Mouse (Mus musculus): ENCODE data around the gene Atrnl1. TPM values are rescaled to one million over a fixed set of nuclear protein-coding genes. Genes with fewer than 3 reads are reported as not detected.
A peak's percentile ranks its signal among the peaks of the same experiment; 100 is the strongest.
"Not testable (repeated sequence)": the region's sequence is repeated elsewhere in the genome, so short reads cannot be mapped to it uniquely, and the experiment has no call there.

Gene Atrnl1
- polyA plus RNA-seq, 1 experiment from 2014 or later, result 2.8 TPM

- H3K9me3 ChIP-seq, result no peaks in the 10 kb centered on the region
- ATAC-seq (ENCODE audit: extremely low read depth, insufficient number of reproducible peaks, low FRiP score, low TSS enrichment), result no peak
- WGBS, result 86% methylated on average over 5 of the region's 5 CpGs
- H3K36me3 ChIP-seq, result no peaks in the 10 kb centered on the region
- no peak overlapping the region for H3K9ac ChIP-seq
- no peak overlapping the region for H3K4me3 ChIP-seq
- H3K27me3 ChIP-seq (replicated peaks), result no peaks in the 10 kb centered on the region
- peaks cover 18% of the 10 kb centered on the region for H3K4me1 ChIP-seq
- H3K4me2 ChIP-seq, result no peak overlapping the region
- no peak overlapping the region for H3K27ac ChIP-seq (replicated peaks)
These were observed 434.0 kb downstream of the Atrnl1 start for GRCm38 (mm10) chr19:58044816-58045215.

DNA sequence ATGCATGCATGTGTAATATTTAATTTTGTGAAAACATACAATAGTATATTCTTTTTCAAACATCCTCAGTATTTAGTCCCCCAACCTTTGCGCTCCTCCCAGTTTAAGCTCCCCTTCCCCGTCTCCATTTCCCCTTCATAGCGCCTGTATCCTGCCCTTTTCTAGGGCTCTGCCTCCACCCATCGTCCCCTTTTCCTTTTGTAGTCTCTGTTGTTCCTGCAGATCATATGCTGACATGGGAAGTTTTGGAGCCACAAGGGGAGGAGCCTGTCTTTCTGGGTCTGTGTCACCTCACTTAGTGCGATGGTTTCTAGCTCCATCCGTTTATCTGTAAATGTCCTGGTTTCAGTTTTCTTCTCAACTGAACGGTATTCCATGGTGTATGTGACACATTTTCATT lies 435.8 kb downstream of the Atrnl1 start:
- H3K4me3 ChIP-seq, result no peak overlapping the region
- no peak for ATAC-seq (ENCODE audit: extremely low read depth, insufficient number of reproducible peaks, low FRiP score, low TSS enrichment)
- 77% methylated on average over 7 of the region's 7 CpGs for WGBS

GRCm38 (mm10) chr19:58050410-58050809 lies 439.6 kb downstream of the Atrnl1 start:
- ATAC-seq (ENCODE audit: extremely low read depth, insufficient number of reproducible peaks, low FRiP score, low TSS enrichment); H3K9ac ChIP-seq; H3K4me2 ChIP-seq; H3K4me3 ChIP-seq; H3K9me3 ChIP-seq; H3K4me1 ChIP-seq; H3K36me3 ChIP-seq; H3K27ac ChIP-seq (replicated peaks); H3K27me3 ChIP-seq (replicated peaks): not testable (repeated sequence)
- 83% methylated on average over 8 of the region's 9 CpGs for WGBS

More for the DNA sequence above, 435.8 kb downstream of the Atrnl1 start:
- no peaks in the 10 kb centered on the region for H3K9me3 ChIP-seq
- no peak overlapping the region for H3K4me2 ChIP-seq
- H3K9ac ChIP-seq, result no peak overlapping the region
- peaks cover 18% of the 10 kb centered on the region for H3K4me1 ChIP-seq
- H3K27ac ChIP-seq (replicated peaks), result no peak overlapping the region
- no peaks in the 10 kb centered on the region for H3K27me3 ChIP-seq (replicated peaks)
- H3K36me3 ChIP-seq, result no peaks in the 10 kb centered on the region

GRCm38 (mm10) chr19:58050986-58051385 lies 440.2 kb downstream of the Atrnl1 start:
- Histone ChIP-seq H3K4me2 (no peak overlapping the region), H3K27me3 (replicated peaks) (no peaks in the 10 kb centered on the region), H3K9ac (no peak overlapping the region), H3K36me3 (no peaks in the 10 kb centered on the region), H3K9me3 (no peaks in the 10 kb centered on the region), H3K27ac (replicated peaks) (no peak overlapping the region), H3K4me3 (no peak overlapping the region), H3K4me1 (peaks cover 6% of the 10 kb centered on the region)
- WGBS, result 86% methylated on average over 8 of the region's 8 CpGs
- ATAC-seq (ENCODE audit: extremely low read depth, insufficient number of reproducible peaks, low FRiP score, low TSS enrichment), result no peak

DNA sequence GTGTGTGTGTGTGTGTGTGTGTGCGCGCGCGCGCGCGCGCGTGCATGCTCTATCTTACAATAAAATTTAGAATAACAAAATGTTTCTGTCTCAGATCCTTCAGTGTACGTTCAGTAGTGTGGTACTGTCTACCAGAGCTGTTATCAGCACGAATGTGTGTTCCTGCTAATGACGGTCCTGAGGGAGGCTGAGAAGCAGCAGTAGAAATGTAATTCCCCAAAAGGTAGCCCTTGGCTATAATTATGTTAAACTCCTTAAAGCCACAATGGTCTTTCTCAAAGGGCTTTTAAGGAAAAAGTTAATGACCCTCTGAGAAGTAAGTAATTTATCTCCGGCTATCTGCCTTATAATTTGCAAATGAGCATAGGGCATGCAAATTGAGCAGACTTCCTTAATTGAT lies 441.1 kb downstream of the Atrnl1 start:
- WGBS, result 82% methylated on average over 13 of the region's 13 CpGs

GRCm38 (mm10) chr19:58052444-58053135 lies 441.8 kb downstream of the Atrnl1 start:
- no peak overlapping the region for H3K4me3 ChIP-seq
- no peak overlapping the region for H3K27ac ChIP-seq (replicated peaks)
- ATAC-seq (ENCODE audit: extremely low read depth, insufficient number of reproducible peaks, low FRiP score, low TSS enrichment), result no peak
- no peak overlapping the region for H3K9ac ChIP-seq
- WGBS, result 61% methylated on average over 13 of the region's 13 CpGs
- peaks cover 6% of the 10 kb centered on the region for H3K4me1 ChIP-seq
- H3K27me3 ChIP-seq (replicated peaks), result no peaks in the 10 kb centered on the region
- H3K36me3 ChIP-seq, result no peaks in the 10 kb centered on the region
- no peak overlapping the region for H3K4me2 ChIP-seq
- no peaks in the 10 kb centered on the region for H3K9me3 ChIP-seq

More for the DNA sequence above, 441.1 kb downstream of the Atrnl1 start:
- no peaks in the 10 kb centered on the region for H3K9me3 ChIP-seq
- H3K4me2 ChIP-seq, result no peak overlapping the region
- H3K9ac ChIP-seq, result no peak overlapping the region
- no peaks in the 10 kb centered on the region for H3K36me3 ChIP-seq
- no peak for ATAC-seq (ENCODE audit: extremely low read depth, insufficient number of reproducible peaks, low FRiP score, low TSS enrichment)
- H3K4me1 ChIP-seq, result peaks cover 6% of the 10 kb centered on the region
- no peak overlapping the region for H3K4me3 ChIP-seq
- no peak overlapping the region for H3K27ac ChIP-seq (replicated peaks)
- no peaks in the 10 kb centered on the region for H3K27me3 ChIP-seq (replicated peaks)

- Histone ChIP-seq H3K9ac (peak overlapping the region; percentile 37; the same call in 1 of the 2 replicates), H3K9me3 (no peaks in the 10 kb centered on the region), H3K27ac (replicated peaks) (no peak overlapping the region), H3K36me3 (no peaks in the 10 kb centered on the region), H3K27me3 (replicated peaks) (no peaks in the 10 kb centered on the region), H3K4me1 (peaks cover 48% of the 10 kb centered on the region), H3K4me3 (no peak overlapping the region), H3K4me2 (no peak overlapping the region)
- no peak for ATAC-seq (ENCODE audit: extremely low read depth, insufficient number of reproducible peaks, low FRiP score, low TSS enrichment)
- 43% methylated on average over 9 of the region's 9 CpGs for WGBS
These were observed 448.9 kb downstream of the Atrnl1 start for GRCm38 (mm10) chr19:58059719-58060118.

GRCm38 (mm10) chr19:58060199-58060853 lies 449.5 kb downstream of the Atrnl1 start:
- Histone ChIP-seq H3K27ac (replicated peaks) (peak overlapping the region; percentile 48; the same call in 1 of the 2 replicates), H3K36me3 (no peaks in the 10 kb centered on the region), H3K4me2 (peak overlapping the region; percentile 62), H3K9me3 (no peaks in the 10 kb centered on the region), H3K4me1 (peaks cover 54% of the 10 kb centered on the region), H3K4me3 (peak overlapping the region; percentile 30; the same call in 1 of the 2 replicates), H3K27me3 (replicated peaks) (no peaks in the 10 kb centered on the region), H3K9ac (peak overlapping the region; percentile 54)
- no peak for ATAC-seq (ENCODE audit: extremely low read depth, insufficient number of reproducible peaks, low FRiP score, low TSS enrichment)
- 25% methylated on average over 12 of the region's 12 CpGs for WGBS

GRCm38 (mm10) chr19:58060854-58061358 lies 450.1 kb downstream of the Atrnl1 start:
- Histone ChIP-seq H3K36me3 (no peaks in the 10 kb centered on the region), H3K9me3 (no peaks in the 10 kb centered on the region), H3K4me1 (peaks cover 58% of the 10 kb centered on the region), H3K4me2 (peak overlapping the region; percentile 62), H3K9ac (peak overlapping the region; percentile 54), H3K27ac (replicated peaks) (peak overlapping the region; percentile 48; the same call in 1 of the 2 replicates), H3K27me3 (replicated peaks) (no peaks in the 10 kb centered on the region), H3K4me3 (peak overlapping the region; percentile 30)
- ATAC-seq (ENCODE audit: extremely low read depth, insufficient number of reproducible peaks, low FRiP score, low TSS enrichment), result no peak
- 18% methylated on average over 15 of the region's 15 CpGs for WGBS

GRCm38 (mm10) chr19:58061933-58062332 lies 451.1 kb downstream of the Atrnl1 start:
- Histone ChIP-seq H3K4me2 (0 out of 2 replicates have a peak overlapping the region, but pooled peaks have one; percentile 2), H3K36me3 (no peaks in the 10 kb centered on the region), H3K9ac (no peak overlapping the region), H3K4me3 (no peak overlapping the region), H3K9me3 (no peaks in the 10 kb centered on the region), H3K27ac (replicated peaks) (0 out of 2 replicates have a peak overlapping the region, but pooled peaks have one; percentile 1), H3K4me1 (peaks cover 64% of the 10 kb centered on the region), H3K27me3 (replicated peaks) (no peaks in the 10 kb centered on the region)
- WGBS, result 47% methylated on average over 8 of the region's 8 CpGs
- ATAC-seq (ENCODE audit: extremely low read depth, insufficient number of reproducible peaks, low FRiP score, low TSS enrichment), result no peak

DNA sequence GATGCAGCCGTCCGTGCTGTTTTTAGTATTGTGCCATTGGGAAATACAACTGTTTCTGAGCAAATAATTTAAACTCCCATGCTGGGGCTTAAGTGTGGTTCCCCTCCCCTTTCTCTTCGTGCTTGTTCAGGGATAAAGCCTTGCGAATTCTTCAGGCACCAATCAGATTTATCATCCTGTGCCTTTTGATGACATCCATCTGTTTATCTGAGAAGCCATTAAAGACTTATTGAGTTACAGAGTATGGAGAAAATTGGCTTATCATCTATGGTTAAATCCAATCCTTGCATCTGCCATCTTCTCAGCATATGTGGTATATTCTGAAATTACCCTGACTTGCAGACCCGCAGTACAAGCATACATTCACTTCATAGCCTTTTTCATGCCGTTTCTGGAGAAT lies 452.7 kb downstream of the Atrnl1 start:
- Histone ChIP-seq H3K4me1 (peaks cover 73% of the 10 kb centered on the region), H3K4me3 (no peak overlapping the region), H3K9ac (no peak overlapping the region), H3K27me3 (replicated peaks) (no peaks in the 10 kb centered on the region), H3K9me3 (no peaks in the 10 kb centered on the region), H3K27ac (replicated peaks) (peak overlapping the region; percentile 79), H3K36me3 (no peaks in the 10 kb centered on the region), H3K4me2 (peak overlapping the region; percentile 62)
- 49% methylated on average over 6 of the region's 6 CpGs for WGBS
- no peak for ATAC-seq (ENCODE audit: extremely low read depth, insufficient number of reproducible peaks, low FRiP score, low TSS enrichment)

Measured in heart, embryonic 13.5 days (tissue).